Mouse (Mus musculus) layer of hippocampus, postnatal 25 days (tissue): ENCODE measurements around the gene Olfr632. TPM values are rescaled to one million over a fixed set of nuclear protein-coding genes. Genes with fewer than 3 reads are reported as not detected.
A peak's percentile ranks its signal among the peaks of the same experiment; 100 is the strongest.
"Not testable (repeated sequence)": the region's sequence is repeated elsewhere in the genome, so short reads cannot be mapped to it uniquely, and the experiment has no call there.

Experiments
- DNase-seq, 2 experiments: peaks; one replicate each; pipeline ENCODE4 v3.0.0; 2022; ENCODE audit warnings: mixed read lengths in 2 of 2, low spot score in 1 of 2; ENCODE audit errors: extremely low spot score in 1 of 2
- total RNA-seq, 2 experiments: library from RNA; stranded (reverse); gene quantifications; 2 replicates each; pipeline ENCODE4 v1.2.3; 2021

The Olfr632 gene
- total RNA-seq, result not detected

DNA sequence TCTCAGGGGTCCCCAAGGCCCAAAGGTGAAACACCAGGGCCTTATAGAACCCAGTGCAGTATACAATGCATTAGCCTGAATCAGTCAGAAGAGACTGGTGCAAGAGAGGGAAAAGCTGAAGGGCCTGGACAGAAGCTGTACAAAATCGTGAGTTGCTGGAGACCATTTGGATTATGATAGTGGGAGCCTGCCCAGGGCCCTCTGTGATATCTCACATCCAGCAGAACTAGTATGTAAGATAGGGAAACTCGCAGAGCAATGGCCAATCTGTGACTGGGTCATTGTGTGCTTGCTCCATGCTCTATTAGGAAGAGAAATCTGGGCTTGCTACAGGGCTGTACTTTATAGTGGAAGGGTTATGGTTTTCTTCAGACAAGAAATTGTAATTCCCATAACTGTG, at the start of gene Olfr632:
TSS of gene Olfr632 (plus strand) at position 84 of the 400 bp plus-strand sequence.
- no peak for DNase-seq

DNA sequence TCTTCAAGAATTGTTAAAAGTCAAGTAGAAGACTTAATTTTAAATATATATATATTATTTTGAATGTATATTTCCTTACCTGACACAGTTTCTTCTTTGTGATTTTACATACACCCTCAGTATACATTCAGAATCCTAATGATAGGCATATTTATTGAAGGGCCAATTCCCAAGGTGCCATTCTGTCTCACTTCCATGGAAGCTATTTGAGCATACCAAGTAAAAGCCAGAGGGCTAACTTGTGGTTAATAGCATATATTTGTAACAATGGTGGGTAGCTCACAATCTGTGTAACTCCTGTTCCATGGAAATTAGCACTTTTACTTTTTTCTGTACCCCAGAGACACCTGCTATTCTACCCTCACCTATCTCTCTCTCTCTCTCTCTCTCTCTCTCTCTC, 48.0 kb upstream of the Olfr632 start, which contains the start of gene Olfr66:
TSS of gene Olfr66 (minus strand) at position 101 of the 400 bp plus-strand sequence.
- no peak for DNase-seq

DNA sequence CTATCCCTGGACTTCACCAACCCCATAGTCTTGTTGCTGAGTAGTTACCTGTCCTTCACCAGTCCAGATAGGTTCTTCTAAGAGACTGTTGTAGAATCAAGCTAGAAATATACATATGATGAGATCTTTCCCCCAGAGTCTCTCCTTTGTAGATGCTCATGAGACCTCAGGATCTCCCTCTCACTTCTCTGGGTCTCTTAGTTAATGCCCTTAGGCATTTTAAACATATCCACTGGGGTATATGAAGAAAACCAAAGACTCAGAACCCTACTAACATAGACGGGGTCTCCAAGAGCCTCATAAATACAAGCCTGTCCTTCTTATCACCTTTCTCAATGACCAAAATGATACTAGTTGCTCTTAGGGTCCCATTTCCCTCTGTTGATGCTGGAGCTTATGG, 39.8 kb upstream of the Olfr632 start, which contains the start of gene Olfr64:
TSS of gene Olfr64 (minus strand) at position 101 of the 400 bp plus-strand sequence.
- DNase-seq, result no peak

DNA sequence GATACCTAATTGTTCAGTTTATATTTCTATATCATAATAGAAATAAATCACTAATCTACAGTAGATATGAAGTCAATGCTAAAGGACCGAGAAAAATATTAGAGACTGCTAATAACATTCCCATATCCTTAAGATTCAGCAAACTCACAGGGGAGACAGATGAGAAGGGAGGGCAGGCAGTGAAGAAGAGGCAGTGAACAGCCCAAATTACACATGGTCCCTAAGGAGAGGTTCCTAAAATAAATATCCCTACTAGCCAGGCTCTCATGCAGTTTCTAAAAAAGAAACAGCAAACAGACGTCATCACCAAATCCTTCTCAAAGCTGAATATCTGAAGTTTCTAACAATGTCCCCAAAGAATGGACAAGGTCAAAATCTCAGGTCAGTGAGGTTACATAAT, 31.0 kb upstream of the Olfr632 start, which contains the start of gene Olfr65:
TSS of gene Olfr65 (plus strand) at position 301 of the 400 bp plus-strand sequence.
- no peak for DNase-seq

DNA sequence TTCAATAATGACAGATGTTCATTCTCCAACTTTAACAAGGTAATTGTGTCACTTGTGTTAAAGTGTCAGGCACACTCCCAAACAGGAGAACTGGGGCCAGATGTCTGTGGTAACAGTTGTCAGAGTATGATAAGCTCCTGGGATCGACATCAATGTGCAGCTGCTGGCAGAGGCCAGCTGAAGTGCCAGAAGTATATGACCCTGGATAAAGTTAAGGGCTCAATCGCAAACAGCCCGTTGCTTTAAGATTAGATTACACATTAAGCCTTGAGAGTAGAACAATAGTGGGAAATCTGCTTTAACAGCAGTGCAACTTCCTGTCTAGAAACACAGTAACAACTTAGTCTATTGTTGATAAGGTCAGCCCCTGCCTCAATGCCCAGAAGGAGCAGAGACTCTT, 24.1 kb upstream of the Olfr632 start:
- no peak for DNase-seq

DNA sequence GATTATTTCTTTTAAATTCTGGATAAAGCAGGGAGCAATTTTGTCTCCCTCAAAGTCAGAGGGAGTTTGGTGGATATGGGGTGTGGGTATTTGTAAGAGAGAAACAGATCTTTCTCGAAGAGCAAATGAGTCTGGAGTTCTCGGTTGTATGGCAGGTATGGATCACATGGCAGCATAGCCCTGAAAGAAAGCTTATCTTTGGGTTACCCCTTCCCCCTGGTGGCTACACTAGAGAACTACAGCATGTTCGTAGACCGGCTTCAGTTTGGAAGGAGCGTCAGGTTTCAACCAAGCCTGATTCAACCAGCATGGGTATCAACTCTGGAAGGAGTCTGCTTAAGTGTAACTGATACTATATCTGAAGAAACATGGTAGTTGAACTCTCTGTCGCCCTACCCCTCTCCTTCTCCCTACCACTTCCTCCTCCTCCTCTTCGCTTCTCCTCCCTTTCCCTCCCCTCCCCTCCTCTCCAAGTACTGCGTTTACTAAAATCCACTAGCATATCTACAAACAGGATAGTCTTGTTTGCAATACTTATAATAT, 21.1 kb upstream of the Olfr632 start:
- DNase-seq, result no peak

DNA sequence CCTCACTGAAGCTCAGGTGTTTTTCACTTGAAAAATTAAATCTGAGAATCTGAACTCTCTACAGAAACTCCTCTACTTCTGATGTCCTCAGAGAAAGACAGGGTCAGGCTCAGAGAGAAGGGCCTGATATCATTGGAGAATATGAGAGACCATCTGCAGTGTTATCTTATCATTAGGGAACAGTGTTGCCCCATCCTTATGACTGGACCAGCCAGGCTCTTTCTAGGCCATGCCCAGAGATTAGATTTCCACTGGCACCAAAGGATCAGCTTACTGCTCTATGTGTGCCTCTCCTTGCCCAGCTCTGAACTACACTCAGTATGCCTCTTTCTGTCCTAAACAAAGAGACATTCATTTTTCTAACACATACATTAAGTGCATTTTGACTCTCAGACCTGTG, 18.8 kb upstream of the Olfr632 start:
- no peak for DNase-seq

DNA sequence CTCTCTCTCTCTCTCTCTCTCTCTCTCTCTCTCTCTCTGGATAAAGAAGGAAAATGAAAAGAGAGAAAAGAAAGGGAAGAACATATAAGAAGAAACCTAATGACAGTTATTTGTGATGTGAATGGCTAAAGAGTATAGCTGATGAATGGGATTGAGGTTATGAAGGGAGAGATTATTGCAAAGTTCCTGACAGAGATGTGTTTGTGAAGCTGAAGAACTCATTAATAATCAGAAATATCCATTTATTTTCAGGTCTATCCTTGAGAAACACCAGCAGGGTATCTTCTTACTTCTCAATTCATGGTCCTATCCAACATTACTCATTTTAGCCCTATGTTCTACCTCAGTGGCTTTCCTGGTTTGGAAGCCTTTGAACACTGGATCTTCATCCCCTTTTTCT, 5.6 kb upstream of the Olfr632 start, which contains the start of gene Olfr631:
TSS of gene Olfr631 (plus strand) at position 301 of the 400 bp plus-strand sequence.
- no peak for DNase-seq

DNA sequence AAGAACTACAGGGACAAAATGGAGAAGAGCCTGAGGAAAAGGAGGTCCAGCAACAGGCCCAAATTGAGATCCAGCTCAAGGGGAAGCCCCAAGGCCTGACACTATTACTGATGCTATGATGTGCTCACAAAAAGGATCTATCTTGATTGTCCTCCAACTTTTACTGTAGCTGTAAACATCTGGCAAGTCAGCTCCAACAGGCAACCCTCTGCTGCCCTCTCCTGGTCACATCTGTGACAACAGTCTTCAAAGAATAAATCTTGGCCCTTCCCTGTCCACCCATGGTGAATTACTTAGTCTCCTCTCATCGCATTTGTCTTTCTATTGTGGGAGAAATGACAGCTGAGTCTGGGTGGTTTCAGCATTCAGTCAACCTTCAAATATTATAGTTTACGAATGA, 8.6 kb downstream of the Olfr632 start:
- peak in 1 of 2 experiments; percentile 27 for DNase-seq

DNA sequence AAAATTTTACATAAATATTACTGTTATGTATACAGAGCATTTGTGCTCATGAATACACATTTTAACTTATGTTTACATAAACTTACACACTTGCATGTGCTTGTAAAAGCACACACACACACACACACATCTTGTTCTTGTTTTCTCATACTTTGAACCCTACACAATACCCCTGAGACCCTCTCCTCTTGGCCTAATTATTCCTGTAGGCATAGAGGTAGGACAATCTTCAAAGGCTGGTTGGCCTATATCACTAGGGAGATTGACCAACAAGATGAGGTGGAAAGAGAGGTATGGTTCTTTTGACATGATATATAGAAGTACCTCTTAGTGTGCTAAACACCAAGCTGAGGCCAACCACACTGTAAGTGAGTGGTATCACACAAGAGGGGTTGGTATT, 10.0 kb downstream of the Olfr632 start, which contains the start of gene Olfr633:
TSS of gene Olfr633 (plus strand) at position 301 of the 400 bp plus-strand sequence.
- DNase-seq, result no peak

DNA sequence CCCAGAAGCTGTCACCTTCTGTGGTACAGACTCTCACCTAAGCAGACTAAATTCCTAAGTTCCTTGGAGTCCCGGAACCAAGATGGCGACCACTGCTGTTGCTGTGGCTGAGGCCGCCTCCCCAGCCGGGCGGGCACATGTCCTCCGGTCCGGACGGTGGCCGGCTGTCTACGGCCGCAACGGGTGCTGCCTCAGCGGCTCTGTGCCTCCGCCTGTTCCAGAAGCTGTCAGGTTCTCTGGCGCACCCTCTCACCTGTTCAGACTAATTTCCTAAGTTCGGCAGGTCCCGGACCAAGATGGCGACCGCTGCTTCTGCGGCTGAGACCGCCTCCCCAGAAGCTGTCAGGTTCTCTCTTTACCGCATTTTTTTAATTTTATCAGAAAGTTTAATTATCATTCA, 32.7 kb downstream of the Olfr632 start:
- DNase-seq, result not testable (repeated sequence)

DNA sequence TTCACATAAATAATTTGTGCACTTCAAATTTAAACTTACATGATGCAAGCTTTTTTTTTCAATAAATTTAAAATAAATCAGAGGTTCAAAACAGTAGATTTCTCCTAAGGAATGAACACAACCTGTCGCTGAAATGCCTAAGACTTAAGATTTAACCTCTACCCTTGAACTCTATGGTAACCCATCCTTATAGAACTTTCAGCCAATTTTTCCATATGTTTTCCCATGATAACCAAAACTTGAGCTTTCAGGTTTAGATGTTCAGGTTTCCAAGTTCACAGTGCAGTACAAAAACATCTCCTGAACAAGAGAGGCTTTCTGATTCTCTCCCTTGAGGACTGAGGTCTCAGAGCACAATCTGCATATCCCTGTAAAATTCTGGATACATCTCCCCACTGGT, 36.7 kb downstream of the Olfr632 start, which contains the start of gene Olfr635:
TSS of gene Olfr635 (plus strand) at position 301 of the 400 bp plus-strand sequence.
- no peak for DNase-seq

DNA sequence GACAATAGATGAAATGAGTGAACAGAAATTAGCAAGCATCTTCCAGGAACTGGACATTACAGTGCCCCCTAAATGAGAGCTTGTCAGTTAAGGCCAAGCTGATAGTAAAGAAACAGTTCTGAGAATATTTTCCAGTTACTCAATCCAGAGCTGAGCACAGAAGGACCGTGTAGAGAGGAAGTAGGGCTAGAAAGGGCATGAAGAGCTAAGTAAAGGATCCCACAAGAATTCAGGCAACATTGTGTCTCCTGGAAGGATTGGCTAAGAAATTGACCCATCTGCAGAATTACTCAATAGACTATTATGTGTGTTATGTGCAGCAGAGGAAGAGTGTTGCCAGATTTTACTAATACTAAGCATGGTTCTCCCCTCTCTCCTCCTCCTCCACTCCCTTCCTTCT, 37.6 kb downstream of the Olfr632 start:
- DNase-seq, result no peak

Other genes with a start within 250 kb of the Olfr632 start
- gene Olfr243, start 219.7 kb upstream of the Olfr632 start, total RNA-seq, result not detected
- gene Olfr628, start 204.0 kb upstream of the Olfr632 start, total RNA-seq, result not detected
- gene Olfr629, start 189.4 kb upstream of the Olfr632 start, total RNA-seq, result not detected
- gene Olfr630, start 177.0 kb upstream of the Olfr632 start, total RNA-seq, result not detected
- gene Olfr69, start 162.8 kb upstream of the Olfr632 start, total RNA-seq, result not detected
- not detected for gene Olfr68, start 154.6 kb upstream of the Olfr632 start, total RNA-seq
- gene Olfr67, start 142.5 kb upstream of the Olfr632 start, total RNA-seq, result not detected
- gene Hbb-bt, start 120.4 kb upstream of the Olfr632 start, total RNA-seq, result 10 to 100 TPM; 73.9 to 75.8 TPM
- 100 to 1,000 TPM; 561 to 593 TPM for gene Hbb-bs, start 106.3 kb upstream of the Olfr632 start, total RNA-seq
- gene Hbb-bh2, start 93.8 kb upstream of the Olfr632 start, total RNA-seq, result not detected
- gene Hbb-bh1, start 91.2 kb upstream of the Olfr632 start, total RNA-seq, result not detected
- not detected for gene Hbb-y, start 81.1 kb upstream of the Olfr632 start, total RNA-seq
- gene Olfr66, start 48.1 kb upstream of the Olfr632 start, total RNA-seq, result not detected
- gene Olfr64, start 39.9 kb upstream of the Olfr632 start, total RNA-seq, result not detected
- not detected for gene Olfr65, start 30.9 kb upstream of the Olfr632 start, total RNA-seq
- not detected for gene Olfr631, start 5.5 kb upstream of the Olfr632 start, total RNA-seq
- not detected for gene Olfr633, start 10.1 kb downstream of the Olfr632 start, total RNA-seq
- gene Olfr635, start 36.8 kb downstream of the Olfr632 start, total RNA-seq, result under 1 TPM; 0.05 to 0.07 TPM
- not detected for gene Olfr638, start 64.4 kb downstream of the Olfr632 start, total RNA-seq
- gene Olfr639, start 83.0 kb downstream of the Olfr632 start, total RNA-seq, result under 1 TPM; 0.05 to 0.16 TPM
- gene Olfr640, start 91.2 kb downstream of the Olfr632 start, total RNA-seq, result not detected
- not detected for gene Olfr641, start 101.1 kb downstream of the Olfr632 start, total RNA-seq
- not detected for gene Olfr642, start 118.3 kb downstream of the Olfr632 start, total RNA-seq
- not detected for gene 4930516K23Rik, start 127.1 kb downstream of the Olfr632 start, total RNA-seq
- not detected for gene Olfr644, start 137.5 kb downstream of the Olfr632 start, total RNA-seq
- gene Olfr645, start 151.1 kb downstream of the Olfr632 start, total RNA-seq, result not detected
- not detected for gene Olfr646, start 170.5 kb downstream of the Olfr632 start, total RNA-seq
- gene Ubqln5, start 195.5 kb downstream of the Olfr632 start, total RNA-seq, result not detected
- not detected for gene Olfr643, start 203.1 kb downstream of the Olfr632 start, total RNA-seq
- not detected for gene Ubqln3, start 208.9 kb downstream of the Olfr632 start, total RNA-seq
- gene Ubqlnl, start 216.2 kb downstream of the Olfr632 start, total RNA-seq, result not detected
- not detected for gene Olfm5, start 230.5 kb downstream of the Olfr632 start, total RNA-seq
- gene Olfr648, start 249.0 kb downstream of the Olfr632 start, total RNA-seq, result under 1 TPM; 0.10 to 0.23 TPM